Mouse (Mus musculus) olfactory bulb, adult 2 months (tissue): ENCODE results near the gene Tcf7l1. TPM values are rescaled to one million over a fixed set of nuclear protein-coding genes. Genes with fewer than 3 reads are reported as not detected.

ENCODE experiments used
- H3K27ac ChIP-seq: fragments of 200-500 bp; 2 replicates; pipeline ENCODE4 v1.5.1; 2012; ENCODE audit warnings: low read depth, low read length; ENCODE audit not compliant: insufficient read depth
- H3K4me1 ChIP-seq: fragments of 200-500 bp; 2 replicates; pipeline ENCODE4 v1.6.1; 2012; ENCODE audit warnings: low read length; ENCODE audit not compliant: control insufficient read depth, insufficient read depth
- H3K4me3 ChIP-seq: fragments of 200-500 bp; 2 replicates; pipeline ENCODE4 v1.5.1; 2012; ENCODE audit warnings: mild to moderate bottlenecking, low read depth, low read length, moderate library complexity; ENCODE audit not compliant: insufficient read depth
- CTCF ChIP-seq: fragments of 200-500 bp; IDR thresholded peaks from 2 replicates; pipeline ENCODE4 v1.5.1; 2012; ENCODE audit warnings: low read depth, mild to moderate bottlenecking, low read length, moderate library complexity; ENCODE audit not compliant: insufficient read depth
- POLR2A ChIP-seq: fragments of 200-500 bp; IDR thresholded peaks from 2 replicates; pipeline ENCODE4 v1.6.1; 2012; ENCODE audit warnings: mild to moderate bottlenecking, low read depth, low read length, moderate library complexity; ENCODE audit not compliant: insufficient read depth
- WGBS: fragments of 180-500 bp; shearing (Covaris S2); methylation state at CpG from one replicate; pipeline ENCODE4 v1.1.7; 2018; 5-methylcytosine and 5-hydroxymethylcytosine counted together
- polyA plus RNA-seq: library from polyadenylated mRNA; stranded (reverse); fragments of >200 nt; gene quantifications from 2 replicates; pipeline ENCODE4 v1.2.4, GENCODE M21; 2012; ENCODE audit warnings: low replicate concordance; ENCODE audit not compliant: missing spikeins, insufficient read depth, insufficient read length

Gene Tcf7l1
- polyA plus RNA-seq, 1 experiment = not detected

DNA sequence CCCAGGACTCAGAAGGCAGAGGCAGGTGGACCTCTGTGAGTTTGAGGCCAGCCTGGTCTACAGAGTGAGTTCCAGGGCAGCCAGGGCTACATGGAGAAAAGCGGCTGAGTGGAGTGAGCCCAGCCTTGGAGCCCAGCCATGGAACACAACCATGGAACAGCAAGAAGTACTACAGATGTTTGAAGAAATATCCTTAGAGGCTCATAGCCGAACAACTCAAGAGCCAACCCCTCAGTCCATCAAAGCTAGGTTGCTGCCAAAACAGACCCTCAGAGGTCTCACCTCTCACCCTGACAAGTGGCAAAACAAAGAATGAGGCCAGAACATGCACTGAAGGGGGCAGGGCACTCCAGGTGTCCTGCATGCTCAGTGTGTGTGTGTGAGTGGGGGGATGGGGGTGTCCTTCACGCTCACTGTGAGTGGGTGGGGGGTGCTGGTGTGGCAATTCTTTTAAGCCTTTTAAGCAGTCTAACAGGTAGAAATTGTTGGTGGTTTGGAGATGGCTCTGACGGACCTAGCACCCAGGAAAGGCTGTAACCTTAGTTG, 104.7 kb downstream of the Tcf7l1 start:
- Histone ChIP-seq H3K4me1 (peaks cover 14% of the 10 kb centered on the region), H3K4me3 (no peak overlapping the region), H3K27ac (no peak overlapping the region)
- TF ChIP-seq POLR2A (no peak), CTCF (no peak)
- WGBS = 84% methylated on average over 4 of the region's 4 CpGs

DNA sequence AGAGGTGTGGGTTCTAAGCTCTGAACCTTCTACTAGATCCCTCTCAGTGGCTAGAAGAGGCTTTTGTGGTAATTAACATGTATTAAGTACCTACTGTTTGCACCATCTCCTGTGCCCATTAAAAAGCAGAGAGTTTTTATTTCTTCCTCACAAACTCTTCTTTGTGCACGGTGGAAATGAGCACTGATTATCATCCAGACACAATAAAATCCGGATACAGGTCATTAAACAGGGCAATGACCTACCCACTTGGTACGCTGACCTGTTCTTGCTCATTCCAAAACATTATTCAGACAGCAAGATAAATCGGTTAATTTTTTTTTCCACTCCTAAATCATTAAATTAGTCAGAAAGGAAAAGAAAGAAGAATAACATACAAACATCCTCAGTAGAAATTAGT, 106.8 kb downstream of the Tcf7l1 start:
- Histone ChIP-seq H3K4me3 (no peak overlapping the region), H3K4me1 (peaks cover 20% of the 10 kb centered on the region), H3K27ac (no peak overlapping the region)
- 70% methylated on average over 4 of the region's 4 CpGs for WGBS
- no peak for TF ChIP-seq CTCF
- TF ChIP-seq POLR2A = no peak

DNA sequence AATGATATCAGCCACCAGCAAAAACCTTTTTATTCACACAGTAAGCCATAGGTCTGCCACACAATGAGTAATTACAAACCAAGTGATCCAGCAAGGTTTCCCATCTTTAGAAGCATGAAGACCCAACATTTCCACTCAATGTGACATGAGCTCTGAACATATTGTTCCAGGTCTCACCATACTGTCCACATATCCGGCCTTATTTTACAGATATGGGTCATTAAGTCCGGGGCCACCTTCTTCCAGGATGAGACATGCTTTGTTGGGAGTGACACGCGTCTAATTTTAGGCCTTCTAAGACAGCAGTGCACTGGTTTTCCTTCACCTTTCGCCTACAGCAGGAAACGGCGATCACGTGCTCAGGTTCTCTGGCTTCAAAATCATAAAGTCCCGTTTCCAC, 108.1 kb downstream of the Tcf7l1 start:
- Histone ChIP-seq H3K4me3 (no peak overlapping the region), H3K4me1 (peaks cover 19% of the 10 kb centered on the region), H3K27ac (no peak overlapping the region)
- WGBS = 93% methylated on average over 9 of the region's 9 CpGs
- no peak for TF ChIP-seq CTCF
- TF ChIP-seq POLR2A = no peak

DNA sequence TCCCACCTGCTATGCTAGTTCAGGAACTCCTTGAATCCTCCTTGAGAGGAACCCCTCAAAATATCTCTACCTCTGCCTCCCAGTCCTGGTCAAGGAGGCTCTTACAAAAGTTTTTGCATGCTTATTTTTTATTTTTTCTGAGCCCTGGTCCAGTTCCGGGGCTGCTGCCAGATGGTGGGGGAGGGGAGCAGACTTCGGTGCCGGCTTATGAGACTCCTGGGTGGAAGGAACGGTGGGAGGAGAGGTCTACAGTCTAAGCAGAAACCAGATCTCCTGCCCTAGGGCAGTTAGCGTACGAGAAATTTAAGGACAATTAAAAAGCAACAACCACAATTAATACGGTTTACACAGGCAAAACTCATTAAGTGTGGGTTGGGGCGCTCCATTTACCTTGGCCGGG, 110.4 kb downstream of the Tcf7l1 start:
- TF ChIP-seq CTCF (no peak), POLR2A (no peak)
- H3K4me3 ChIP-seq = no peak overlapping the region
- peaks cover 7% of the 10 kb centered on the region; the same call in 1 of the 2 replicates for H3K4me1 ChIP-seq
- 65% methylated on average over 9 of the region's 9 CpGs for WGBS
- no peak overlapping the region for H3K27ac ChIP-seq

DNA sequence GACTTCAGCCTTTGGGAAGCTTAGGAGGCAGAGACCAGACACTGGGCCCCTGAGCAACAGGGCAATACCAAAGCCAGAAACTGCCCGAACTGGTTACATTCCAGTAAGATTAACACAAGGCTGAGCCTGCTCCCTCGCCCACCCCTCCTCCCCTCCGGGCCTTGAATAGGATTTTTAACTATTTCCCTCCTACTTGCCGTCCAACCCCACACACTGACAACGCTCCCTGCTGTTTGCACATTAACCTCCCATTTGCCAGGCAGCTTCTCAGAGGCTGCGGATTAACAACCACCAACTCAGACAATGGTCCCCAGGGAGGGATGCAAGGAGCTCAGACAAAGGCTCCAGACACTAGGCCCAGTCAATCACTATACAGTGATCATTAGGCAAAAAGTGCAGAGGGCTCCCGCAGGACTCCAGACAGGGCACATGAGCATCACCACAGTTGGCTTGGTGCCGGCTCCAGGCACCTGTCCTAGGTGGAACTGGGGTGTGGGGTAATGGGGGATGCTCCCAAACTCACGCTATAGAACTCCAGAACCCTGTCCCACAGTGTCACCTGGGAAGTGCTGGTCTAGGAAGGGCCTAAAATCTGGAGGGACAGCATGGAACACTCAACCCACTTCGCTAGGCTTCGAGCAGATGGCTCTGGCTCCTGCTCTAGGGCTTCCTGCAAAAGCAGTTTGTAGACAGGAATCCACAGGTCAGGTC, 111.4 kb downstream of the Tcf7l1 start:
- 46% methylated on average over 11 of the region's 11 CpGs for WGBS
- H3K27ac ChIP-seq = no peak overlapping the region
- TF ChIP-seq CTCF (no peak), POLR2A (0 out of 2 replicates have a peak, but pooled peaks have one; percentile 12)
- H3K4me1 ChIP-seq = peaks cover 7% of the 10 kb centered on the region; the same call in 1 of the 2 replicates
- no peak overlapping the region for H3K4me3 ChIP-seq

DNA sequence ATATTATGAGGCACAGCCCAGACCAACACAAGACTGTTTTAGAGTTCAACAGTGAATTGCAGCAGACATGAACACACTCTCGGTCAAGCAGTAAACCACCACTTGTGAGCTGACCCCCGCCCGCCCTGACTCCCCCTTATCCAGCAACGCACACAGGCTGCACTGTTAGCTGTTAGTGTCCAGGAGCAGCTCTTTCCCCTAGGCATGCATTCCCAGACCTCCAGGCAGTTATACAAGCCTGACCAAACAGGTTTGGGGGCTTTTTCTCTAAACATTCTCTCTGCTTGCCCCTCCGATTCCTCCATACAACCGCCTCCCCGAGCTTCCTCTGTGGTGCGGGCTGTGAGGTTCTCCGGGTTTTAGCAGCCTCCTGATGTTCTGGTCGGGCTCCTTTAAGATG, 112.0 kb downstream of the Tcf7l1 start:
- WGBS = 51% methylated on average over 10 of the region's 10 CpGs
- Histone ChIP-seq H3K27ac (no peak overlapping the region), H3K4me1 (peaks cover 7% of the 10 kb centered on the region; the same call in 1 of the 2 replicates), H3K4me3 (no peak overlapping the region)
- TF ChIP-seq POLR2A (no peak), CTCF (no peak)

DNA sequence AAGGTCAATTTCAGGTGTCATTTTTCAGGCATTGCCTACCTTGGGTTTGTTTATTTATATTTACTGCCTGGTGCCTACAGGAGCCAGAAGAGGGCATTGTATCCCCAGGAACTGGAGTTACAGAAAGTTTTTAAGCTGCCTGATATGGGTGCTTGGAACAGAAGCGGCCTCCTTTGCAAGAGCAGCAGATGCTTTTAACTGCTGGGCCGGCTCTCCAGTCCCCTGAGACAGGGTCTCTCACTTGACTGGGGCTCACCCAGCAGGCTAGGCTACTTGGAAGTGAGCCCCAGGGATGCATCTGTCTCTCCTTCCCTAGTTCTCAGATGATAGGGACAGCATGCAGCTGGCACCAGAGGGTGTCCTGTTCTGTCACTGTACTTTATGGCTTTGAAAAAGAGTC, 112.7 kb downstream of the Tcf7l1 start:
- 84% methylated on average over 2 of the region's 2 CpGs for WGBS
- no peak overlapping the region for H3K27ac ChIP-seq
- H3K4me3 ChIP-seq = no peak overlapping the region
- peaks cover 7% of the 10 kb centered on the region; the same call in 1 of the 2 replicates for H3K4me1 ChIP-seq
- TF ChIP-seq POLR2A (no peak), CTCF (no peak)

DNA sequence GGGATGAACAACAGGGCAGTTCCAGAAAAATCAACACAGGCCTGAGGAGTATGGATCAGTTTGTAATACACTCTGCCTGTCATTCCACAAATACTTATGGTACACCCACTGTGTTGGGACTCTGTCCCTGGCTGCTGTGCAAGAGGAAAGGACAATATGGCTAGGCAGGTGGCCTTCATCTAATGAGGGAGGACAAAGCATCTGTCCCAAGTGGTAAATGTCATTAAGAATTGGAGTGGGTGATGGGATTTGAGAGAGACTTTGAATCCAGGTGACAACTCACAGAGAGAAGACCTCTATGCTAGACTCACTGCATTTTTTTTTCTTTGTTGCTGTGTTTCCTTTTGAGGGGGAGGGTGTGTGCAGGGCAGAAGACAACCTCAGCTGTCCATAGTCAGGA, 115.3 kb downstream of the Tcf7l1 start:
- TF ChIP-seq CTCF = no peak
- no peak for TF ChIP-seq POLR2A
- Histone ChIP-seq H3K4me3 (no peak overlapping the region), H3K27ac (no peak overlapping the region), H3K4me1 (peaks cover 7% of the 10 kb centered on the region; the same call in 1 of the 2 replicates)

DNA sequence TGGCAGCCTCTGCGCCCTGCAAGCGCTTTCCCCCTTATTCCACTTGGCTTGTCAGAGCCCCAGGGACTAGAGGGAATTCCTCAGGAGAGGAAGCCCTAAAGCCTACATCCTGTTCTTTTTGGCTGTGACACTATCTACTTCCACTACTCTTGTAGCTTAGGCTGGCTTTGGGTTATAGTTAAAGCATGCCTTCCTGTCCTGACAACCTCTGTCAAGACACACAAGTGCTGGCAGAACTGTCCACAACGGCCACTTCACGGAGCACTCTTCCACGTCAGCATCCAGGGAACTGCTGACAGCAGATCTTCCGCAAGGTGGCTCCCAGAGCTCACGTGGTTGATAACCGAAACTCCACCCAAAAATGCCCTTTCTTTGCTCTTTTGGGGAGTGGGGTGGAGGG, 117.9 kb downstream of the Tcf7l1 start:
- Histone ChIP-seq H3K4me3 (no peak overlapping the region), H3K27ac (no peak overlapping the region), H3K4me1 (peaks cover 6% of the 10 kb centered on the region)
- TF ChIP-seq POLR2A (no peak), CTCF (no peak)
- WGBS = 88% methylated on average over 8 of the region's 8 CpGs
